Mouse (Mus musculus): ENCODE results near the gene Pmm2. TPM values are rescaled to one million over a fixed set of nuclear protein-coding genes. Genes with fewer than 3 reads are reported as not detected.

The Pmm2 gene
- polyA plus RNA-seq, 1 experiment from 2014 or later: 43.9 TPM

DNA sequence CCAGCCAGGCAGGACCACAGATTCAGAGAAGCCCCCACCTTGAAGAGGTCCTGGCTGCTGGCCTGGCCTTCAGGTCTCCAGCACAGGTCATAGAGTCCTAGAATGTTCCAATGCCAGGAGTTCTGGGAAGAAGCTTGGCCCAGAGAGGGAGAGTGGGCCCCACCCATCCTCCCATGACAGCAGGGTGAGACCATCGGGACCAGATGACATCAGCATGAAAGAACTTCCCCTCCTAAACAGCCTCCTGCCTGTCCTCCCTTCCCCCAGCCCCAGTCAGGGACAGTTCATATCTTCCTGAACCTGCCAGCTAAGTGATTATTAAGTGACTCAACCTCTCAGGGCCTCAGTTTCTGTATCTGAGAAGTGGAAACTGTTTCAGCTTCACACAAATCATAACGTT is 29.0 kb downstream of the Pmm2 start:
- peaks cover 56% of the 10 kb centered on the region for H3K4me1 ChIP-seq (ENCODE audit: control insufficient read depth, insufficient read depth, low read length)
- H3K27ac ChIP-seq (ENCODE audit: low read length): peak overlapping the region; percentile 58
- peak; percentile 38 for ATAC-seq (replicated peaks; ENCODE audit: extremely low read depth, insufficient read depth, low FRiP score)
- no peaks in the 10 kb centered on the region for H3K9me3 ChIP-seq (replicated peaks; ENCODE audit: control insufficient read depth, low read length)
- peak overlapping the region; percentile 22; the same call in 1 of the 2 replicates for H3K9ac ChIP-seq (ENCODE audit: low read length)
- H3K4me2 ChIP-seq (ENCODE audit: low read depth, low read length): no peak overlapping the region
- H3K36me3 ChIP-seq (ENCODE audit: control insufficient read depth, insufficient read depth): 0 out of 2 replicates have a peak, but pooled peaks cover 2% of the 10 kb centered on the region
- WGBS: 12% methylated on average over 2 of the region's 2 CpGs
- no peak overlapping the region for H3K4me3 ChIP-seq (ENCODE audit: low read length)
- H3K27me3 ChIP-seq (ENCODE audit: control insufficient read depth, insufficient read depth, low read length): no peaks in the 10 kb centered on the region

DNA sequence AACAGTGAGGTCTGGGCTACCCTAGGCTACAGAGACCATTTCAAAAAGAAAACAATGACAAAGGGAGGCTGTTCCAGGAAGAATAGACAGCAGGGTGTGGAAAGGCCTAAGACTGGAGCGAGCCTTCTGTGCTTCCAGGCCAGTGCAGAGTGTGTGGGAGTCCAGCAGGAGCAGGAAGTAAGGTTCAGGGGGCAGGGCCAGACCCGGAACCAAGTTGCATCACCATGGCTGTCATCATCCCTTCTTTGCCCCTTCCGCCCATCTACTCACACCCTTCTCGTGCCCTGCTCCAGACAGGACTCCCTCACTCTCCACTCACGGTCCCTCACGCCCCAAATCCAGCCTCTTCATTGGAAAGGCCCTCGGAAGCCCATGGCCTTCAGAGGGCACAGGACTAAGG is 29.8 kb downstream of the Pmm2 start:
- ATAC-seq (replicated peaks; ENCODE audit: extremely low read depth, insufficient read depth, low FRiP score): no peak
- H3K36me3 ChIP-seq (ENCODE audit: control insufficient read depth, insufficient read depth): 0 out of 2 replicates have a peak, but pooled peaks cover 2% of the 10 kb centered on the region
- H3K9ac ChIP-seq (ENCODE audit: low read length): no peak overlapping the region
- 48% methylated on average over 7 of the region's 7 CpGs for WGBS
- H3K4me2 ChIP-seq (ENCODE audit: low read depth, low read length): 0 out of 2 replicates have a peak overlapping the region, but pooled peaks have one; percentile 6
- H3K27me3 ChIP-seq (ENCODE audit: control insufficient read depth, insufficient read depth, low read length): no peaks in the 10 kb centered on the region
- H3K4me1 ChIP-seq (ENCODE audit: control insufficient read depth, insufficient read depth, low read length): peaks cover 56% of the 10 kb centered on the region
- H3K9me3 ChIP-seq (replicated peaks; ENCODE audit: control insufficient read depth, low read length): no peaks in the 10 kb centered on the region
- H3K4me3 ChIP-seq (ENCODE audit: low read length): no peak overlapping the region
- peak overlapping the region; percentile 47 for H3K27ac ChIP-seq (ENCODE audit: low read length)

GRCm38 (mm10) chr16:8667814-8668213 is 30.3 kb downstream of the Pmm2 start:
- H3K4me3 ChIP-seq (ENCODE audit: low read length): no peak overlapping the region
- WGBS: 66% methylated on average over 4 of the region's 4 CpGs
- 0 out of 2 replicates have a peak overlapping the region, but pooled peaks have one; percentile 6 for H3K4me2 ChIP-seq (ENCODE audit: low read depth, low read length)
- no peak overlapping the region; the same call in 1 of the 2 replicates for H3K9ac ChIP-seq (ENCODE audit: low read length)
- peak overlapping the region; percentile 47 for H3K27ac ChIP-seq (ENCODE audit: low read length)
- H3K27me3 ChIP-seq (ENCODE audit: control insufficient read depth, insufficient read depth, low read length): no peaks in the 10 kb centered on the region
- 0 out of 2 replicates have a peak, but pooled peaks cover 2% of the 10 kb centered on the region for H3K36me3 ChIP-seq (ENCODE audit: control insufficient read depth, insufficient read depth)
- H3K4me1 ChIP-seq (ENCODE audit: control insufficient read depth, insufficient read depth, low read length): peaks cover 56% of the 10 kb centered on the region
- H3K9me3 ChIP-seq (replicated peaks; ENCODE audit: control insufficient read depth, low read length): no peaks in the 10 kb centered on the region
- no peak for ATAC-seq (replicated peaks; ENCODE audit: extremely low read depth, insufficient read depth, low FRiP score)

GRCm38 (mm10) chr16:8668386-8668785 is 30.9 kb downstream of the Pmm2 start:
- H3K4me3 ChIP-seq (ENCODE audit: low read length): no peak overlapping the region
- peak overlapping the region; percentile 24 for H3K27ac ChIP-seq (ENCODE audit: low read length)
- H3K4me2 ChIP-seq (ENCODE audit: low read depth, low read length): 0 out of 2 replicates have a peak overlapping the region, but pooled peaks have one; percentile 2

GRCm38 (mm10) chr16:8669432-8669831 is 32.0 kb downstream of the Pmm2 start:
- peak overlapping the region; percentile 7; the same call in 1 of the 2 replicates for H3K4me3 ChIP-seq (ENCODE audit: low read length)
- no peaks in the 10 kb centered on the region for H3K27me3 ChIP-seq (ENCODE audit: control insufficient read depth, insufficient read depth, low read length)
- peak overlapping the region; percentile 34; the same call in 1 of the 2 replicates for H3K27ac ChIP-seq (ENCODE audit: low read length)
- peak overlapping the region; percentile 34 for H3K9ac ChIP-seq (ENCODE audit: low read length)
- peaks cover 56% of the 10 kb centered on the region for H3K4me1 ChIP-seq (ENCODE audit: control insufficient read depth, insufficient read depth, low read length)
- H3K36me3 ChIP-seq (ENCODE audit: control insufficient read depth, insufficient read depth): no peaks in the 10 kb centered on the region
- 66% methylated on average over 5 of the region's 5 CpGs for WGBS
- ATAC-seq (replicated peaks; ENCODE audit: extremely low read depth, insufficient read depth, low FRiP score): no peak
- H3K4me2 ChIP-seq (ENCODE audit: low read depth, low read length): peak overlapping the region; percentile 94
- no peaks in the 10 kb centered on the region for H3K9me3 ChIP-seq (replicated peaks; ENCODE audit: control insufficient read depth, low read length)

More at GRCm38 (mm10) chr16:8668386-8668785, 30.9 kb downstream of the Pmm2 start:
- Histone ChIP-seq H3K9ac (ENCODE audit: low read length) (peak overlapping the region; percentile 28), H3K9me3 (replicated peaks; ENCODE audit: control insufficient read depth, low read length) (no peaks in the 10 kb centered on the region), H3K36me3 (ENCODE audit: control insufficient read depth, insufficient read depth) (0 out of 2 replicates have a peak, but pooled peaks cover 2% of the 10 kb centered on the region), H3K27me3 (ENCODE audit: control insufficient read depth, insufficient read depth, low read length) (no peaks in the 10 kb centered on the region), H3K4me1 (ENCODE audit: control insufficient read depth, insufficient read depth, low read length) (peaks cover 56% of the 10 kb centered on the region)
- no peak for ATAC-seq (replicated peaks; ENCODE audit: extremely low read depth, insufficient read depth, low FRiP score)
- 61% methylated on average over 2 of the region's 2 CpGs for WGBS

- WGBS: 11% methylated on average over 14 of the region's 15 CpGs
- H3K27ac ChIP-seq (ENCODE audit: low read length): peak overlapping the region; percentile 88
- H3K9me3 ChIP-seq (replicated peaks; ENCODE audit: control insufficient read depth, low read length): no peaks in the 10 kb centered on the region
- no peaks in the 10 kb centered on the region for H3K36me3 ChIP-seq (ENCODE audit: control insufficient read depth, insufficient read depth)
- H3K4me1 ChIP-seq (ENCODE audit: control insufficient read depth, insufficient read depth, low read length): peaks cover 56% of the 10 kb centered on the region
- no peaks in the 10 kb centered on the region for H3K27me3 ChIP-seq (ENCODE audit: control insufficient read depth, insufficient read depth, low read length)
- peak overlapping the region; percentile 86 for H3K4me3 ChIP-seq (ENCODE audit: low read length)
- peak overlapping the region; percentile 94 for H3K4me2 ChIP-seq (ENCODE audit: low read depth, low read length)
- ATAC-seq (replicated peaks; ENCODE audit: extremely low read depth, insufficient read depth, low FRiP score): no peak
- peak overlapping the region; percentile 82 for H3K9ac ChIP-seq (ENCODE audit: low read length)
These were observed 32.9 kb downstream of the Pmm2 start for GRCm38 (mm10) chr16:8670041-8671035.

GRCm38 (mm10) chr16:8671551-8672349 is 34.3 kb downstream of the Pmm2 start, which contains the start of gene Carhsp1:
Carhsp1 (minus strand) TSS chr16:8672155.
- peak within 1 kb of the TSS; percentile 86 for H3K4me3 ChIP-seq (ENCODE audit: low read length)
- H3K27me3 ChIP-seq (ENCODE audit: control insufficient read depth, insufficient read depth, low read length): no peaks in the 10 kb centered on the region
- peaks cover 44% of the 10 kb centered on the region for H3K4me1 ChIP-seq (ENCODE audit: control insufficient read depth, insufficient read depth, low read length)
- peak within 1 kb of the TSS; percentile 94 for H3K4me2 ChIP-seq (ENCODE audit: low read depth, low read length)
- H3K36me3 ChIP-seq (ENCODE audit: control insufficient read depth, insufficient read depth): no peaks in the 10 kb centered on the region
- peak within 1 kb of the TSS; percentile 82 for H3K9ac ChIP-seq (ENCODE audit: low read length)
- ATAC-seq (replicated peaks; ENCODE audit: extremely low read depth, insufficient read depth, low FRiP score): peak; percentile 94
- H3K27ac ChIP-seq (ENCODE audit: low read length): peak within 1 kb of the TSS; percentile 88
- H3K9me3 ChIP-seq (replicated peaks; ENCODE audit: control insufficient read depth, low read length): no peaks in the 10 kb centered on the region
- under 1% methylated on average over 67 of the region's 67 CpGs for WGBS

GRCm38 (mm10) chr16:8672350-8672687 is 34.8 kb downstream of the Pmm2 start:
- peak overlapping the region; percentile 82 for H3K9ac ChIP-seq (ENCODE audit: low read length)
- no peaks in the 10 kb centered on the region for H3K9me3 ChIP-seq (replicated peaks; ENCODE audit: control insufficient read depth, low read length)
- no peaks in the 10 kb centered on the region for H3K36me3 ChIP-seq (ENCODE audit: control insufficient read depth, insufficient read depth)
- H3K27me3 ChIP-seq (ENCODE audit: control insufficient read depth, insufficient read depth, low read length): no peaks in the 10 kb centered on the region
- ATAC-seq (replicated peaks; ENCODE audit: extremely low read depth, insufficient read depth, low FRiP score): no peak
- H3K4me1 ChIP-seq (ENCODE audit: control insufficient read depth, insufficient read depth, low read length): peaks cover 39% of the 10 kb centered on the region
- under 1% methylated on average over 18 of the region's 18 CpGs for WGBS
- peak overlapping the region; percentile 94 for H3K4me2 ChIP-seq (ENCODE audit: low read depth, low read length)
- peak overlapping the region; percentile 86 for H3K4me3 ChIP-seq (ENCODE audit: low read length)
- H3K27ac ChIP-seq (ENCODE audit: low read length): no peak overlapping the region
